Mouse (Mus musculus) hindbrain, embryonic 13.5 days (tissue): ENCODE measurements around the gene Tmem104. TPM values are rescaled to one million over a fixed set of nuclear protein-coding genes. Genes with fewer than 3 reads are reported as not detected.

Experiments used
- ATAC-seq: fragments of 200-750 bp; cut with Nextera tagmentation; 2 replicates; pipeline ENCODE4 v1.8.0; 2017; ENCODE audit warnings: moderate TSS enrichment; ENCODE audit not compliant: low FRiP score
- H3K27ac ChIP-seq: fragments of 300-500 bp; sonication (generic); 2 replicates; pipeline ENCODE4 v1.5.1; 2015; ENCODE audit warnings: inconsistent platforms, mild to moderate bottlenecking, moderate library complexity
- H3K27me3 ChIP-seq: fragments of 300-500 bp; sonication (generic); 2 replicates; pipeline ENCODE4 v1.6.1; 2015; ENCODE audit warnings: mild to moderate bottlenecking, inconsistent platforms
- H3K36me3 ChIP-seq: fragments of 300-500 bp; sonication (generic); 2 replicates; pipeline ENCODE4 v1.6.1; 2015; ENCODE audit warnings: mild to moderate bottlenecking, inconsistent platforms
- H3K4me1 ChIP-seq: fragments of 300-500 bp; sonication (generic); replicated peaks from 2 replicates; pipeline ENCODE4 v1.6.1; 2015; ENCODE audit warnings: inconsistent platforms
- H3K4me2 ChIP-seq: fragments of 300-500 bp; sonication (generic); 2 replicates; pipeline ENCODE4 v1.6.1; 2015; ENCODE audit warnings: inconsistent platforms, mild to moderate bottlenecking, moderate library complexity
- H3K4me3 ChIP-seq: fragments of 300-500 bp; sonication (generic); 2 replicates; pipeline ENCODE4 v1.5.1; 2015; ENCODE audit warnings: mild to moderate bottlenecking, inconsistent platforms
- H3K9ac ChIP-seq: fragments of 300-500 bp; sonication (generic); 2 replicates; pipeline ENCODE4 v1.6.1; 2015; ENCODE audit warnings: mild to moderate bottlenecking, inconsistent platforms
- H3K9me3 ChIP-seq: fragments of 300-500 bp; sonication (generic); 2 replicates; pipeline ENCODE4 v1.6.1; 2016; ENCODE audit warnings: inconsistent platforms
- WGBS: fragments of 180-500 bp; shearing (Covaris S2); methylation state at CpG from one replicate; pipeline ENCODE4 v1.1.7; 2015; 5-methylcytosine and 5-hydroxymethylcytosine counted together
- microRNA-seq: library from miRNA; unstranded; fragments of <30 nt; microRNA quantifications from one replicate; pipeline ENCODE4, GENCODE M21; 2016
- polyA plus RNA-seq: library from polyadenylated mRNA; unstranded; fragments of >200 nt; fragmentation: Nextera tagmentation; extraction: Ambion mirVana; gene quantifications from 2 replicates; pipeline ENCODE4 v1.2.1, GENCODE M21; 2015

The Tmem104 gene
- polyA plus RNA-seq, 1 experiment from 2014 or later, result 12.1 TPM

DNA sequence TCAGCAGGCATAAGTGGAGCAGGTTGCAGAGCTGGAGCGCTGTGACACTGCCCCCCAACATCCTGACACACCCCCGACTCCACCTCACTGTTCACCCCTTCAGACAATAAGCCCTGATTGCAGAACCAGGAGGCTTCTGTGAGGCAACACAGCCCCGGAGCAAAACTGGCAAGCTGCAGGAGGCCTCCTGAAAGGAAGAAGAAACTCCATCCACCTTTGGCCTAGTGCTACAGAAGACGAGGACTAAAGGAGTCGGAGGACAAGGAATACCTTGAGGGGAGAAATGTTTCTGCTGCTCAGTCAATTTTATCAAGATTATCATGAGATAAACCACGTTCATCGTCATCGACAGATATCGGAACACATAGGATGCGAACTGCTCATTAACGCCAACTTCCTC lies 108.7 kb downstream of the Tmem104 start:
- Histone ChIP-seq H3K9ac (no peak overlapping the region), H3K9me3 (no peaks in the 10 kb centered on the region; the same call in 1 of the 2 replicates), H3K36me3 (no peaks in the 10 kb centered on the region), H3K27me3 (peaks cover 37% of the 10 kb centered on the region), H3K4me3 (no peak overlapping the region), H3K4me2 (no peak overlapping the region), H3K27ac (no peak overlapping the region), H3K4me1 (peaks cover 14% of the 10 kb centered on the region)
- no peak for ATAC-seq
- WGBS, result 92% methylated on average over 11 of the region's 11 CpGs

Small RNA genes lying within 50 kb of the gene (microRNA-seq; reads per million reads assigned to microRNA genes)
- not detected for gene Gm25837

Other genes starting within 250 kb of the Tmem104 start
- gene Cd300c, start 218.3 kb upstream of the Tmem104 start, polyA plus RNA-seq, result not detected in 2 replicates
- 0.06 TPM in 1 of 2 replicates, not detected in the other for gene Cd300ld, start 197.6 kb upstream of the Tmem104 start, polyA plus RNA-seq
- 0.96 and 2.0 TPM in 2 replicates for gene Cd300c2, start 185.6 kb upstream of the Tmem104 start, polyA plus RNA-seq
- not detected in 2 replicates for gene Cd300ld2, start 171.3 kb upstream of the Tmem104 start, polyA plus RNA-seq
- not detected in 2 replicates for gene Cd300ld4, start 160.5 kb upstream of the Tmem104 start, polyA plus RNA-seq
- not detected in 2 replicates for gene Cd300ld5, start 149.7 kb upstream of the Tmem104 start, polyA plus RNA-seq
- not detected in 2 replicates for gene Cd300ld3, start 139.1 kb upstream of the Tmem104 start, polyA plus RNA-seq
- gene Cd300e, start 125.3 kb upstream of the Tmem104 start, polyA plus RNA-seq, result not detected in 2 replicates
- gene Rab37, start 96.1 kb upstream of the Tmem104 start, polyA plus RNA-seq, result 0.99 and 1.4 TPM in 2 replicates
- gene Cd300lf, start 53.5 kb upstream of the Tmem104 start, polyA plus RNA-seq, result 0.12 and 0.27 TPM in 2 replicates
- 42.2 and 55.2 TPM in 2 replicates for gene Slc9a3r1, start 24.1 kb upstream of the Tmem104 start, polyA plus RNA-seq
- gene Nat9, start 372 bp downstream of the Tmem104 start, polyA plus RNA-seq, result 21.5 and 22.0 TPM in 2 replicates
- 0.22 TPM in 2 replicates for gene Grin2c, start 79.8 kb downstream of the Tmem104 start, polyA plus RNA-seq
- 18.1 and 20.8 TPM in 2 replicates for gene Fdxr, start 89.6 kb downstream of the Tmem104 start, polyA plus RNA-seq
- gene Fads6, start 110.2 kb downstream of the Tmem104 start, polyA plus RNA-seq, result 0.73 and 0.79 TPM in 2 replicates
- not detected in 2 replicates for gene Otop2, start 119.7 kb downstream of the Tmem104 start, polyA plus RNA-seq
- gene Ush1g, start 134.6 kb downstream of the Tmem104 start, polyA plus RNA-seq, result 0.06 and 0.14 TPM in 2 replicates
- 1.00 and 1.1 TPM in 2 replicates for gene Otop3, start 147.2 kb downstream of the Tmem104 start, polyA plus RNA-seq
- 41.8 and 42.9 TPM in 2 replicates for gene Hid1, start 180.3 kb downstream of the Tmem104 start, polyA plus RNA-seq
- 22.4 and 23.2 TPM in 2 replicates for gene Cdr2l, start 194.4 kb downstream of the Tmem104 start, polyA plus RNA-seq
- 196 and 205 TPM in 2 replicates for gene Mrpl58, start 216.3 kb downstream of the Tmem104 start, polyA plus RNA-seq
- 945 and 956 TPM in 2 replicates for gene Atp5h, start 232.5 kb downstream of the Tmem104 start, polyA plus RNA-seq
- 17.7 and 22.2 TPM in 2 replicates for gene Kctd2, start 232.6 kb downstream of the Tmem104 start, polyA plus RNA-seq